Mouse (Mus musculus): Measurements from ENCODE around the gene Lin52. TPM values are rescaled to one million over a fixed set of nuclear protein-coding genes. Genes with fewer than 3 reads are reported as not detected.

Lin52 gene
- 6.4 and 7.6 TPM in 2 replicates for polyA plus RNA-seq (2012; rRNA removed)

DNA sequence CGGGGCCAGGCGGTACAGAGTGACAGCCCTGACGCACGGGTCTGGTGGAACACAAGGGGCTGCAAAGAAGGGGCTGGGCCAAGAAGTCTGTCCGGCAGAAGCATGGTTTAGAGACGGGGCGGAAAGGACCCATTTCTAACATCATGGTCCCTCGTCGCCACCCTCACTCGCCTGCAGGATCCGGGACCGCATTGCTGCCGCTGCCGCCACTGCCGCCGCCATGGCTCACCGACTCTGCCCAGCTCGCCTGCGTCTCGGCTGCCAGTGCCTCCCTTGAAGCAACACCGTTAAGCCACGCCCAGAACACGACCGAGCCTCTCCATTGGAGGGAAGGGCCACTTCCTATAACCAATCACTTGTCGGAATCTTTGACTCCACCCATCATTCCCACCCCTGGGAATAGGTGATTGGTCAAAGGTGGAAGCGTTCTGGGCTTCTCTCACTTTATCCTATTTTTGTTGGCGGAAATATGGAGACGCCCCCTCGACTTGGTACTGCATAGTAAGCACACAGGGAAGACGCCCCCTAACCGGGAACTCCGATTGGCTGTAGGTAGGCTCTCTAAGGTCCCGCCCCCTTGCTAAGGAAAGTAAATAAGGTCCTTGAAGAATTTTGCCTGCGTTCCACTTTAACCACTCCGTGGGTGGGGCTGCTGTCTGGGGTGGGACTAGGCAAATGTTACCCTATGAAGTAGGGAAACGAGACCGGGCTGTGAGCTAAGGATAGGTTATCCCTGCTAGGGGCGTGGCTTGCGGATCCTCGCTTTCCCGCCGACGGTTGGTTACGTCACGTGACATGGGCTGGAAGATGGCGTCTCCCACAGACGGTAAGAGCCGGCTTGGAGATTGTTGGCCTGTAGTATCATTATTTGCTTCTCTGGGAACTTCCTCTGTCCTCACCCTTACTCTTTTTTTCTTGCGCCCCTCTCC lies at the start of gene Lin52, which contains the start of gene Aldh6a1:
TSS of gene Lin52 (plus strand) at position 705 of the 929 bp plus-strand sequence.
TSS of gene Aldh6a1 (minus strand) at position 287 of the 929 bp plus-strand sequence.
- peak; percentile 100 for DNase-seq (ENCODE audit: low read depth, low spot score)
- WGBS: under 1% methylated on average over 49 of the region's 49 CpGs

DNA sequence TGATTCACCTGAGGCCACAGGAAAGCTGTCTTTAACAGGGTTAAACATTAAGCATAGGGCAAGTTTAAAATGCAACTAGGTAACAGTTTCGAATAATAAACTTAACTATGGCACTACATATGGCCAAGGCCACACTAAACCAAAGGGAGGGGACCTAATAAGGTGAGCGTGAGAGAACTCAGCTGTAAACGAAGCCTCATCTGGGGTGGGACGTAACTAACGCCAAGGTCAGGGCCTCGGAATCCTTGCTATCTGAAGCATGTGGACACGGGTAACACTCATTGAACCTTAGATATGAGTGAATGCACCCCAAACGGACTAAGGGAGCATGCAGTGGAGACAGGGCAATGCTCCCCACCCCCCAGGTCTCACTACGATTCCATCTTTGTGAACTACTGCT lies 48.3 kb upstream of the Lin52 start:
- peak; percentile 83 for DNase-seq (ENCODE audit: low read depth, low spot score)
- 31% methylated on average over 9 of the region's 9 CpGs for WGBS

DNA sequence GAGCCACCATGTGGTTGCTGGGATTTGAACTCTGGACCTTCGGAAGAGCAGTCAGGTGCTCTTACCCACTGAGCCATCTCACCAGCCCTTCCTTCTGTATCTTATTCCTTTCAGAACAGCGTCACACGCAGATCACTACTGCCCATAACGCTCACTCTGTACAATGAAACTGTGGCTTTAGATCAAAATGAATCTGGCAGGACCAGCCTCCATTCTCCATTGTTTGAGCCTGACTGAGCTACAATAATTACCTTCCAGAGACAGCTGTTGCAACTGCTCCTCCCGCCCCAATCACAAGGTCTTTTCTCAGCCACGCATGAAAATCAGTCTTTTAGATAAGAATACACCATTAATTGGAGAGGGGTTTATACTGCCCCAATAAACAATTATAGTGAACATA lies 46.7 kb upstream of the Lin52 start:
- 58% methylated on average over 6 of the region's 6 CpGs for WGBS
- no peak for DNase-seq (ENCODE audit: low read depth, low spot score)

DNA sequence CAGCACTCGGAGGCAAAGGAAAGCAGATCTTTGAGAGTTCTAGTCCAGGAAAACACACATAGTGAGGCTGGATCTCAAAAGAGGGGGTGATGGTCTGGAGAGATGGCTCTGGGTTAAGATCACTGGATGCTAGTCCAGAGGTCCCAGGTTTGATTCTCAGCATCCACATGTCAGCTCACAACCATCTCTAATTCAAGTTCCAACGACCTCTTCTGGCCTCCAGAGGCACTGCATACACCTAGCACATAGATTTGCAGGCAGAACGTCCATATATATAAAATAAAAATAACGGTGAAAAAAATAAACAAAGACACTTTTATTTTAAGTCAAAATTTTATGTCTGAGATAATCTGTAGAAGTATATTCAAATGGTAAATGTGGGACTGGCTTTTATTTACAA lies 44.0 kb upstream of the Lin52 start:
- 57% methylated on average over 4 of the region's 4 CpGs for WGBS
- DNase-seq (ENCODE audit: low read depth, low spot score): no peak

DNA sequence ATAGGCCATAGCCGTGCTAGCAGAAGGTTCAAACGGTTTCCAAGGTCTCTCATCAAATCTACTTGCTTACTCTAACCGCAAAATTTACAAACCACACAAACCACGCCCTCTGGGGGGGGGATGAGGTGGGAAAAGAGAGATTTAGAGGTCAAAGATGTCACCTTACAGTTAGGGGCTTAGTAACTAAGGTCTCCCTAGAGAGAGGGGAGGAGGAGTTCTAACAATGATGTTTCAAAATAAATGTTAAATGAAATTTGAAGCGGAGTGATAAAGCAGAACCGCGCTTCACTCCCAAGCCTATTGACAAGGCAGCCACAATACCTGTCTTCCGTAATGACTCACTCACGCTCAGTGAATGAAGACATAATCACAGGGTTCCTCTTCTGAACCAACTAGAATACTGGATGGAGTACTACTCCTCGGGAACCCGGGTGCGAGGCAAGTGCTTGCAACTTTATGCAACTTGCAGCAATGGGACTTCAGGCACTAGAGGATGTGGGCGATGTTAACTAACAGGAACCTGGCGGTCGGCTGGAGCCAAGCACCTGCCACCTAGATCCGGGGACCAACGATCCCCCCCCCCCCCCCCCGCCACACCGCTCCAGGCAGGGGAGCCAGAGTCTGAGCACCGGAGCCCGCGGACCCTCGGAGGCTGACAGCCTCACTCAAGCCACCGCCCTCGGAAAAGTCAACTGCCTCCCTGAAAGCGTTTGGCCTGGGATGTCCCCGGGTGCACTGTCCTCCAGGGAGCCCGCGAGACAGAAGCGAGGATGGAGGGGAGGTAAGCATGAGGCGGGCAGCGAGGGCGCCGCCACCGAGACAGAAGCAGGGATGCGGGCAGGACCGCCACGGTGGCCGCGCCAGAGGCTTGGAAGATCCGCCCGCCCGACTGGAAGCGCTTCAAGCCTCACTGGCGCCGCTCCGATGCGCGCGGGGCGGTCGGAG lies 43.1 kb upstream of the Lin52 start:
- no peak for DNase-seq (ENCODE audit: low read depth, low spot score)
- 1% methylated on average over 50 of the region's 52 CpGs for WGBS

DNA sequence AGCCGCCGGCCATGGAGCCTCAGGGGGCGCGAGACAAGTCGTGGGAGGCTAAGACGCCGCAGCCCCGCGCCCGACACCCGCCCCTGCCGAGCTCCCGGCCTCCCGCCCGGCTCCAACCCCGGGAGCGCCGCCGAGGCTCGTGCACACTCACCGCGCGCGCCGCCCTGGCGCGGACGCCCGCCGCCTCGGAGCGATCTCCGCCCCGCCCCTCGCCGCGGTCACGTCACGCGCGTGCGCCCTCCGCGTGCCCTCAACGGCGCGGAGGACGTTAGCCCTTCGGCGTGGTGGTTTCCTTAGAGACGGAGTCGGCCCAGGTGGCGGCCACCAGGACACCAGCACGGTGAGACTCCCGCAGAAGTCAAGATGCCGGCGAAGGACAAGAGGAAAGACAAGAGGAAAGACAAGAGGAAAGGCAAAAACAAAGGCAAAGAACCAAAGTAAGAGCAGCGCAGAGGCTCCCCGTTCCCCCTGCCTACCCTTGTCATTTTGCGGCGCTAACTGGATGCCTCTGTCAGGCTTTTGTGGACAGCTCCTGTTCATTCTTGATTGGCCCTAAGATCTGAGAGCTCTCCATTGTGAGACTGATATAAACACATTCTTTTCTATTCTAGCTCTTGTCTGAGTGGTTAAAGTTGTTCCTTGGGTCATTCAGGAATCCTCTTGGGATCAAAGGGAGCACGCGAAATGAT lies 42.3 kb upstream of the Lin52 start, which contains the start of the genes Entpd5 and Bbof1:
TSS of gene Entpd5 (minus strand) at position 211 of the 689 bp plus-strand sequence.
TSS of gene Bbof1 (plus strand) at position 253 of the 689 bp plus-strand sequence.
- peak; percentile 60 for DNase-seq (ENCODE audit: low read depth, low spot score)
- 3% methylated on average over 63 of the region's 63 CpGs for WGBS

DNA sequence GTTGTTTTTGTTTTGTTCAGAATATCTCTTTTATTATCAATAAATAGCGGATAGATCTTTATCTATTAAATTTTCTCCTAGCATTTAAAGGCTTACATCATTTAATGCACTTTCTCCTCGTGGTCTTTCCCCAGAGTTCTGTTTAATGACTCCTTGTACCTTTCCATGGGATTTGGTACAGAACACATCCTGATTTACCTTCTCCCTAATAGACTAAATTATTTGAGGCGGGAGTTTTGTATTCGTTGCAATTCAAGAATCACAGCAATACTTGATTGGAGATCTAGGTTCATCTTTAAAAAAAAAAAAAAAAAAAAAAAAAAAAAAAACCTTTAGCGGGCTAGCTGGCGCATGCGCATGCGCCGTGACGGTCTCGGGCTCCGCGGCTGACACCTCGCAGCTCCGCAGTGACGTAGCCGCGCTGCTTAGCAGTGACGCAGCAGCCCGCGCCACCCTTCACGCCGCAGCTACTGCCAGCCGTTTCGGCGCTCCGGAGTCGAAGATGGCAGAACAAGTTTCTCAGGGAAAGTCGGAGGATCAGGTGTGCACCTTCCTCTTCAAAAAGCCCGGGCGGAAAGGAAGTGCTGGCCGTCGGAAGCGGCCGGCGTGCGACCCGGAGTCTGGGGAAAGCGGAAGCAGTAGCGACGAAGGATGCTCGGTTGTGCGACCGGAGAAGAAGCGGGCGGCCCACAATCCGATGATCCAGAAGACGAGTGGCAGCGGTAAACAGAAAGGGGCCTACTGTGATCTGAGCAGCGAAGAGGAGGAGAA lies 34.2 kb upstream of the Lin52 start, which contains the start of gene Rnf113a2:
TSS of gene Rnf113a2 (plus strand) at position 363 of the 771 bp plus-strand sequence.
- DNase-seq (ENCODE audit: low read depth, low spot score): no peak
- 2% methylated on average over 50 of the region's 50 CpGs for WGBS

DNA sequence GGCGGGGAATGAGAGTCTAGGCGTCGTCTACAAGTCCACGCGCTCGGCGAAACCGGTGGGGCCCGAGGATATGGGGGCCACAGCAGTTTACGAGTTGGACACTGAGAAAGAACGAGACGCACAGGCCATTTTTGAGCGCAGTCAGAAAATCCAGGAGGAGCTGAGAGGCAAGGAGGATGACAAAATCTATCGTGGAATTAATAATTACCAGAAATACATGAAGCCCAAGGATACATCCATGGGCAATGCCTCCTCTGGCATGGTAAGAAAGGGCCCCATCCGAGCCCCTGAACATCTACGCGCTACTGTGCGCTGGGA lies 33.7 kb upstream of the Lin52 start:
- WGBS: 30% methylated on average over 18 of the region's 18 CpGs
- DNase-seq (ENCODE audit: low read depth, low spot score): no peak

DNA sequence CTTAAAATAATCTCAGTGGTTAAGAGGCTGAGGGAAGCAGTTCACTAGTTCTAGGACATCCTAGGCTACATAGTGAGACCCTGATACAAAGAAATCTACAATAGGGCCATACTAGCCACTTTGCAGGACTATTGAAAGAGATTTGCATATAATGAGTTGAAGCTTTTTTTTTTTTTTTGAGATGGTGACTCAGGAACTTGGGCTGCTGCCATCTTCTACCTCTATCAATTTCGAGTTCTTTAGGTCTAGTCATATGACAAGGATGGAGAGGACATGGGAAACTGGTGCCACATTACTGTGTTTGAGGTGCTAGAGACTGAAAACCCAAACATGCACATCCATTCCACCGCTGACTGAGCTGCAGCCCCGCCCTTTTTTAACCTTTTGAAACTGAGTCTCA lies 27.2 kb upstream of the Lin52 start:
- 57% methylated on average over 3 of the region's 3 CpGs for WGBS
- no peak for DNase-seq (ENCODE audit: low read depth, low spot score)

DNA sequence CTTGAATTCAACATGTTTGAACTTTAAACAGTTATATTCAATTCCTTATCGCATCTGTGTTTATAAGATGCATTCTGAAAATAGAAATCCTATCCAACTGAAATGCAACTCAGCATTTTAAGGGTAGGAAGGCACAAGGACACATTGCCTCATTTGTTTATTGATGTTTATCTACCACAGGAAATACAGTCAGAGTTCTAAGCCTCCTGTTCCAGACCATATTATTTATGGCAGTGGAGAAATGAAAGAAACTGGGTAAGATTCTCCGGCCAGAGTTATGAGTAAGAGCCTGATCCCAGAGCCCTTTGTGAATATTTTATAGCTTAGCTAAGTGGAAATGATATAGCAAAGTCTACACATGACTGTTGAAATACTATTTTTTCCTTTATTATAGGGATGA lies 21.4 kb upstream of the Lin52 start:
- 65% methylated on average over 2 of the region's 2 CpGs for WGBS
- no peak for DNase-seq (ENCODE audit: low read depth, low spot score)

DNA sequence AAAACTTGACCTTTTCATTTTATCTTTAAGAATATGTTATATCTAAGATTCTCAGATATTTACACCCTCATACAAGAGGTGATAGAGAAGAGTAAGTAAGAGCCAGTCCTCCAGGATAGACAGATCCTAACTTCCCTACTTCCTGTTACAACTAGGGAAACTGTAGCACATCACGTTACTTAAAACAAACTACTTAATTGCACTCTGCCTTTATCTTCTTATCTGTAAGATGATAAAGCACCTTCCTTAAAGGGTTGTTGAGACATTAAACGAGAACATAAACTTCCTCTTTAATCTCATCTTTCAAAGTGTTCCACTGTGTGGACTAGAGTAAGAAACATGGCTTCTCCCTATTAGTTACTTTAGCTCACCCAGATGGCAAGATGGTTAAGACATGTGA lies 12.5 kb upstream of the Lin52 start:
- no peak for DNase-seq (ENCODE audit: low read depth, low spot score)
- 53% methylated on average over 2 of the region's 2 CpGs for WGBS

DNA sequence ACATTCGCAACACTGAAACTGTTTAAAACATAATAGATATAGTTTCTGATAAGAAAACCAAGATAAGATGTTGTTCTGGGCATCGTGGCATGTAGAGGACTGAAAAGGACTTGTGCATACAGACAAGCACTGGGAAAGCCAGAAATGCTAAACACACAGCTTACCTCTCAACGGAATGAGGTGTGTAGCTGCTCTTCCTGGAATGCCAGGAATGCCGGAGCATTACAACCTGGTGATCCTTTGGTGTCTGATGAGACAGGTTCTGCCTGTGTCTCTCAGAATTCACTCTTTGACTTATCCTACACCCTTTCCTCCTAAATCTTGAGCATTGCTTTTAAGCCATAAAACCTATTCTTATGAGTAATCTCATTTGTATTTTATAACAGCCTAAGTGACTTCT lies 8.7 kb upstream of the Lin52 start:
- DNase-seq (ENCODE audit: low read depth, low spot score): no peak
- 67% methylated on average over 4 of the region's 4 CpGs for WGBS

DNA sequence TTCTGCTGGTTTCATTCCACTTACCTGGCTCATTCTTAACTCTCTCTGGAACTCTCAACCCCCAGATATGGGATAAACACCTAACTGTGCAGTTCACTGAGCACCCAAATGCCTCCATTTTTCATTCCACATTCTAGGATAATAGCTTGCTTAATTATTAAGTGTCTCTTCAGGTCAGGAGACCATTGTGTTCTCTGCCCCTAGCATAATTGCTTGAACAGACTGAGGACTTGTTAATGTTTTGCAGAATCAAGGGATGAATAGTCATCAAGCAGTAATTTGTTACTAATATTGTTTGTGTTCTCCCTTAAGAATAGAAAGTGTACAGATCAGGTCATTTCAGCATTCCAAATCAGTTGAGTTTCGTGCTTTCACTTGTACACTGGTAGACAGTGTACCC lies 3.8 kb upstream of the Lin52 start:
- WGBS: 77% methylated on average over 1 of the region's 1 CpGs
- DNase-seq (ENCODE audit: low read depth, low spot score): no peak

DNA sequence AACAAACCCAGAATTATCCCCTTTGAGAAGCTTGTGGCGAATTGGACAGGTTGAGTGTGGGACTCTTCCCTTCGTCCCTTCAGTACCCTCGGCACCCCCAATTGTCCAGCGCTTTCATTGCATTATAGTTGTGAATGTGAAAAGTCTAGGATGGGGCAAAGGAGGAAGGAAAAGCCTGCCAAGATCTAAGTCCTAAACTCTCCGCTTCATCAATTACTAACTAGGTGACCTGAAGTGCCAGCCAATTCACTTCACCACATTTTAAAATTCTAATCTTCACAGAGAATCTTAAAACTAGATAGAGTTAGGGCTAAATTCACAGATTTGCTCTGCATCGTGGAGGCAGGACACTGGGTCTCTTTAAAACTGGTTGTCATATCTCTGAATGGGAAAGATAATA lies 3.0 kb upstream of the Lin52 start:
- WGBS: 88% methylated on average over 6 of the region's 6 CpGs
- no peak for DNase-seq (ENCODE audit: low read depth, low spot score)

DNA sequence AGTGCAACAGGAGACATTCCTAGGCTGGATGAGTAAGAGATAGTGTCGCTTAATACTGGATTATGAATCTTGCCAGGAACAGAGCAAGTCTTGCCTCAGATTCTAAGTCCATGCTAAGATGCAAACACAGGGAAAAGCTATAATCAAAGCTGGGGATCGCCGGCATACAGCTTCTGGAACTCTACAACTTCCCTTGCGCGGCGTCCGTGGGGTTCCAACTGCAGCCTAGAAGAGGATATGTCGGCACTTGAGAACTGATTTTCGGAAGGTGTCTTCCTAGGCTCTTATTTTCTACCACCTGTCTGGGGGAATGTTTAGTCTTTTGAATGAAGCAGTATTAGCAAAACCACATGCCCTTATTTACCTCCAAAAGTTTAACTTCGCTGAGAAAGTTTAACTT lies 1.3 kb upstream of the Lin52 start:
- 44% methylated on average over 10 of the region's 10 CpGs for WGBS
- DNase-seq (ENCODE audit: low read depth, low spot score): no peak

DNA sequence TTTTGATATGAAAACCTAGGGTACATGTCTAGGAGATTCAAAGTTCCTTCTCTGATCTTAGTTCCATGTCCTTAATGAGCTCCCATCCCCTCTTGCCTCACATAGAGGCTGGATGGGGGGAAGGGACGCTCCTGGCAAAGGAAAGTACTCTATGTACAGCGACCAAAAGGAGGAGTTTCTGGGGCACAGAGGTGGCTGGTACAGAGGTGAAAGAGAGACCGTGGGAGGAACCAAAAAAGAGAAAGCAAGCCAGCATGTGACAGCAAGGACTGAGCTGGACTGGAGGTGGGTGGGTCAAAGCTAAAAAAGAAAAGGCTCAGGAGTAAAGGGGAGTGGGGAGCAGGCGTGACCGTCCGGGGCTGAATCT lies 888 bp upstream of the Lin52 start:
- 0% methylated on average over 6 of the region's 6 CpGs for WGBS
- DNase-seq (ENCODE audit: low read depth, low spot score): no peak

DNA sequence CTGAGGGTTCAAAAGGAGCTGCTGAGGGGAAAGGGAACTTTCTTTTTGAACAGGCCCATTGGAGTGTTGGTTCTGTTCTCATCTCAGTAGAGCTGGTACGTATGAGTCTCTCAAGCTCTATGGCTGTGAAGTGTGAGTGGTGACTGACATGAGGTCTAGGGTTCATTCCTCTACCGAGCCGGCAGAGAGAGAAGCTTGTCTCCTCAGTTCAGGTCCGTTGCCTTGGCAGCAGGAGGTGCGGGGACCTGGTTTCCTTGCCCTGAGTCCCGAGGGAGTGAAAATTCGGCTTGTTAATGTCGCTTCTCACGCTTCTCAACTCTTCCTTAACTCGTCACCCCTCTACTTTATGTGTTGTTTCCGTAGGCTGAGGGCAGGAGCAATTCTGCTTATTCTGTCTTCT lies 579 bp downstream of the Lin52 start:
- DNase-seq (ENCODE audit: low read depth, low spot score): no peak
- under 1% methylated on average over 11 of the region's 11 CpGs for WGBS

DNA sequence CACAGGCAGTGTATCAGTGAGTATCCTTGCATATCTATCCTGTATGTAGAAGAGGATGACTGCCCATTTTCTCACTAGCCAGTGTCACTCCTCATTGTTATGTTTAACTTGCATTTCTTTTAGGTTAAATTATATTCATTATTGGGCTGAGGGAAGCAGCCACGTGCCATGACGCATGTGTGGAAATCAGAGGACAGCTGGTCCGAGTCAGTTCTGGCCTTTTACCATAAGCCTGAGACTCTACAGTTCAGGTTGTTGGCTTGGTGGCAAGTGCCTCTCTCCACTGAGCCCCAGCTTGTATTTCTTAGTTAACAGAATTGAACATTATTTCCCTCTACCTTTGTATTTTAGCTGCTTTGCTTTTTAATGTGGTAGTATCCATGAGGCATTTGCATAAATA lies 5.7 kb downstream of the Lin52 start:
- WGBS: 89% methylated on average over 3 of the region's 3 CpGs
- no peak for DNase-seq (ENCODE audit: low read depth, low spot score)

DNA sequence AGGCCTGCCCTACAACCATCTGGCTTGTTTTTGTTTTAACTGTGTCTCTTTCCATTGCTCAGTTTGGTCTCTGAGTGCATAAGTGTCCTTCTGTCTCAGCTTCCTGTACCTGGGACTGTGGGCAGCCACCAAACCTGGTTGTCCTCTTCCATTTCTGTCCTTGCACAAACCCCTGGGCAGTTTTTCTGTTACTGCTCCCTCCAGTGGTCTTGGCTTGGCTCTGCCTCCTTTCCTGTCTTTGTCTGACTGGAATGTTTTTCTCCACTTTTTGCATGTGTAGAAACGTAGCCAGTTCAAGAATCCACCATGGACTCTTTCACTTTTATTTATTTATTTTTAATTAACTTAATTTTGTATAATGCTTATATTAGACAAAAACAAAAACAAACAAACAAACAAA lies 8.6 kb downstream of the Lin52 start:
- 75% methylated on average over 1 of the region's 1 CpGs for WGBS
- DNase-seq (ENCODE audit: low read depth, low spot score): no peak
